Mouse (Mus musculus): Measurements from ENCODE around the gene AL731706.1. TPM values are rescaled to one million over a fixed set of nuclear protein-coding genes. Genes with fewer than 3 reads are reported as not detected.
A peak's percentile ranks its signal among the peaks of the same experiment; 100 is the strongest.

AL731706.1 gene
- 24.3 and 24.8 TPM in 2 replicates for polyA plus RNA-seq (2015; fragmentation: Nextera tagmentation; extraction: Ambion mirVana)

GRCm38 (mm10) chr2:136891068-136891950 is at the start of gene AL731706.1, which contains the start of the genes Slx4ip and Mkks:
AL731706.1 (minus strand) TSS chr2:136891389.
Slx4ip (plus strand) TSS chr2:136891218.
Mkks (minus strand) TSS chr2:136891389.
- Histone ChIP-seq H3K27me3 (replicated peaks; ENCODE audit: insufficient read depth, low read length) (no peaks in the 10 kb centered on the region), H3K36me3 (ENCODE audit: insufficient read depth, low read length) (no peaks in the 10 kb centered on the region), H3K9me3 (ENCODE audit: low read length) (no peaks in the 10 kb centered on the region), H3K27ac (ENCODE audit: low read length) (peak within 1 kb of the TSS; percentile 94), H3K4me3 (ENCODE audit: low read depth, low read length) (peak within 1 kb of the TSS; percentile 80), H3K9ac (replicated peaks; ENCODE audit: low read depth) (peak within 1 kb of the TSS; percentile 66), H3K4me2 (replicated peaks; ENCODE audit: low read depth, low read length) (peak within 1 kb of the TSS; percentile 54), H3K4me1 (ENCODE audit: insufficient read depth, low read depth, low read length) (peaks cover 4% of the 10 kb centered on the region; the same call in 1 of the 2 replicates)
- DNase-seq (ENCODE audit: low spot score): peak; percentile 99
- ATAC-seq: peak; percentile 98
- peak; percentile 41 for TF ChIP-seq CTCF (IDR thresholded peaks at IDR 0.05)
- no peak for TF ChIP-seq EP300 (IDR thresholded peaks at IDR 0.05)
- WGBS: under 1% methylated on average over 49 of the region's 49 CpGs

- no peak overlapping the region for H3K4me3 ChIP-seq (ENCODE audit: low read depth, low read length)
- no peaks in the 10 kb centered on the region for H3K4me1 ChIP-seq (ENCODE audit: insufficient read depth, low read depth, low read length)
- H3K4me2 ChIP-seq (replicated peaks; ENCODE audit: low read depth, low read length): no peak overlapping the region
- H3K27me3 ChIP-seq (replicated peaks; ENCODE audit: insufficient read depth, low read length): no peaks in the 10 kb centered on the region
- no peaks in the 10 kb centered on the region for H3K9me3 ChIP-seq (ENCODE audit: low read length)
- no peak overlapping the region for H3K27ac ChIP-seq (ENCODE audit: low read length)
- 82% methylated on average over 1 of the region's 1 CpGs for WGBS
- TF ChIP-seq EP300 (IDR thresholded peaks at IDR 0.05) (no peak), CTCF (IDR thresholded peaks at IDR 0.05) (no peak)
- H3K36me3 ChIP-seq (ENCODE audit: insufficient read depth, low read length): no peaks in the 10 kb centered on the region
- DNase-seq (ENCODE audit: low spot score) (no peak), ATAC-seq (no peak)
- no peak overlapping the region for H3K9ac ChIP-seq (replicated peaks; ENCODE audit: low read depth)
Measured at GRCm38 (mm10) chr2:136938249-136938648, 47.1 kb upstream of the AL731706.1 start.

- Histone ChIP-seq H3K4me3 (ENCODE audit: low read depth, low read length) (no peak overlapping the region), H3K9ac (replicated peaks; ENCODE audit: low read depth) (no peak overlapping the region), H3K36me3 (ENCODE audit: insufficient read depth, low read length) (no peaks in the 10 kb centered on the region), H3K9me3 (ENCODE audit: low read length) (no peaks in the 10 kb centered on the region), H3K4me1 (ENCODE audit: insufficient read depth, low read depth, low read length) (no peaks in the 10 kb centered on the region), H3K27me3 (replicated peaks; ENCODE audit: insufficient read depth, low read length) (no peaks in the 10 kb centered on the region), H3K27ac (ENCODE audit: low read length) (no peak overlapping the region), H3K4me2 (replicated peaks; ENCODE audit: low read depth, low read length) (no peak overlapping the region)
- TF ChIP-seq CTCF (IDR thresholded peaks at IDR 0.05): no peak
- TF ChIP-seq EP300 (IDR thresholded peaks at IDR 0.05): no peak
- 86% methylated on average over 4 of the region's 4 CpGs for WGBS
- peak; percentile 33 for DNase-seq (ENCODE audit: low spot score)
- peak; percentile 33; the same call in 1 of the 2 replicates for ATAC-seq
Measured at GRCm38 (mm10) chr2:136936391-136937288, 45.5 kb upstream of the AL731706.1 start.

GRCm38 (mm10) chr2:136921003-136921408 is 29.8 kb upstream of the AL731706.1 start:
- 34% methylated on average over 4 of the region's 4 CpGs for WGBS
- Histone ChIP-seq H3K9ac (replicated peaks; ENCODE audit: low read depth) (no peak overlapping the region), H3K36me3 (ENCODE audit: insufficient read depth, low read length) (no peaks in the 10 kb centered on the region), H3K27ac (ENCODE audit: low read length) (no peak overlapping the region), H3K27me3 (replicated peaks; ENCODE audit: insufficient read depth, low read length) (no peaks in the 10 kb centered on the region), H3K4me2 (replicated peaks; ENCODE audit: low read depth, low read length) (no peak overlapping the region), H3K9me3 (ENCODE audit: low read length) (no peaks in the 10 kb centered on the region), H3K4me3 (ENCODE audit: low read depth, low read length) (no peak overlapping the region), H3K4me1 (ENCODE audit: insufficient read depth, low read depth, low read length) (no peaks in the 10 kb centered on the region)
- DNase-seq (ENCODE audit: low spot score): peak; percentile 42
- TF ChIP-seq CTCF (IDR thresholded peaks at IDR 0.05) (no peak), EP300 (IDR thresholded peaks at IDR 0.05) (no peak)
- peak; percentile 57 for ATAC-seq

GRCm38 (mm10) chr2:136920257-136920993 is 29.2 kb upstream of the AL731706.1 start:
- WGBS: 71% methylated on average over 3 of the region's 3 CpGs
- H3K27ac ChIP-seq (ENCODE audit: low read length): no peak overlapping the region
- H3K36me3 ChIP-seq (ENCODE audit: insufficient read depth, low read length): no peaks in the 10 kb centered on the region
- H3K9ac ChIP-seq (replicated peaks; ENCODE audit: low read depth): no peak overlapping the region
- TF ChIP-seq EP300 (IDR thresholded peaks at IDR 0.05): no peak
- no peak for TF ChIP-seq CTCF (IDR thresholded peaks at IDR 0.05)
- ATAC-seq (no peak), DNase-seq (ENCODE audit: low spot score) (no peak)
- no peak overlapping the region for H3K4me2 ChIP-seq (replicated peaks; ENCODE audit: low read depth, low read length)
- no peak overlapping the region for H3K4me3 ChIP-seq (ENCODE audit: low read depth, low read length)
- H3K27me3 ChIP-seq (replicated peaks; ENCODE audit: insufficient read depth, low read length): no peaks in the 10 kb centered on the region
- H3K9me3 ChIP-seq (ENCODE audit: low read length): no peaks in the 10 kb centered on the region
- no peaks in the 10 kb centered on the region for H3K4me1 ChIP-seq (ENCODE audit: insufficient read depth, low read depth, low read length)

Measured in lung, postnatal 0 days (tissue).